Mouse (Mus musculus): Measurements from ENCODE around the gene Lama5. TPM values are rescaled to one million over a fixed set of nuclear protein-coding genes. Genes with fewer than 3 reads are reported as not detected.
"Not testable (repeated sequence)": the region's sequence is repeated elsewhere in the genome, so short reads cannot be mapped to it uniquely, and the experiment has no call there.

Lama5 gene
- polyA plus RNA-seq, 1 experiment = 7.0 TPM

DNA sequence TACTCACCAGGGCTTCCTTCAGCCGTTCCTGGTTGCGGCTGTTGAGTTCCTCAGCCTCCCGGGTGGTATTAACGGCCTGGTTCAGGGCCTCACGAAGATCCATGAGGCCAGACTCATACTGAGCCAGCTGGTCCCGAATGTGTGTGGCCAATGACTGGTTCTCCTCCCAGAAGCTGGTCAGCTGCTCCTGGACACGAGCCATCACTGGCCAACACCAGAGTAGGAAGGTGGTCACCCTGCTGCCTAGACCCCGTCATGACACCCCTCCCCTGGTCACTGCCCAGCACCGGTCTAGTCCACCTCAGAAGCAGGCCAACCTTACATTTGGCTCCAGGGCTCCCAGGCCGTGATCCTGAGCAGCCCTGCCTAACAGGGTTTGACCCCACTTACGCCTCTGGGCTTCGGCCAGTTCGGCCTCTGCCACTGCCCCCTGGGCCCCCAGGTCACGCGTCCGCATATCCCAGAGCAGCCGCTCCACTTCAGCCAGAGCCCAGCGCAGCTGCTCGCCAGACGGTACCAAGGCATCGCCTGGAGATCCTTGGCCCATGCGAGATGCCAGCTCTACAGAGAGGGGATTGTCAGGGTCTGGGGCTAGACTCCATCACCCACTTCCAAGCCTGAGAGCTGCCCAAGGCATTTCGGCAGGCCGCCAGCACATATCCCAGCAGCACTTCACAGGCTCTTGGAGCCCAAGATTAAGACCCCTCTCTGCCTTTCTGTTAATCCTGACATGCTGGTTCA, 41.5 kb downstream of the Lama5 start:
- Histone ChIP-seq H3K27ac (ENCODE audit: insufficient read depth, low read length) (no peak overlapping the region), H3K4me1 (ENCODE audit: control insufficient read depth, insufficient read depth, low read length) (peaks cover 8% of the 10 kb centered on the region), H3K4me3 (replicated peaks; ENCODE audit: insufficient read depth, low read depth, low read length) (no peak overlapping the region), H3K27me3 (ENCODE audit: control insufficient read depth, insufficient read depth, low read length) (no peaks in the 10 kb centered on the region)
- TF ChIP-seq POLR2A (IDR thresholded peaks at IDR 0.05; ENCODE audit: borderline replicate concordance, insufficient read depth, low read length) (no peak), CTCF (IDR thresholded peaks at IDR 0.05; ENCODE audit: borderline replicate concordance, insufficient read depth, low read depth, low read length) (no peak)
- DNase-seq = no peak
- WGBS = 41% methylated on average over 24 of the region's 24 CpGs

GRCm38 (mm10) chr2:180181542-180181941, 44.1 kb downstream of the Lama5 start:
- 27% methylated on average over 9 of the region's 9 CpGs for WGBS
- DNase-seq = no peak
- TF ChIP-seq POLR2A (IDR thresholded peaks at IDR 0.05; ENCODE audit: borderline replicate concordance, insufficient read depth, low read length) (no peak), CTCF (IDR thresholded peaks at IDR 0.05; ENCODE audit: borderline replicate concordance, insufficient read depth, low read depth, low read length) (no peak)
- H3K4me3 ChIP-seq (replicated peaks; ENCODE audit: insufficient read depth, low read depth, low read length) = no peak overlapping the region
- H3K27me3 ChIP-seq (ENCODE audit: control insufficient read depth, insufficient read depth, low read length) = no peaks in the 10 kb centered on the region
- H3K27ac ChIP-seq (ENCODE audit: insufficient read depth, low read length) = no peak overlapping the region
- peaks cover 8% of the 10 kb centered on the region for H3K4me1 ChIP-seq (ENCODE audit: control insufficient read depth, insufficient read depth, low read length)

DNA sequence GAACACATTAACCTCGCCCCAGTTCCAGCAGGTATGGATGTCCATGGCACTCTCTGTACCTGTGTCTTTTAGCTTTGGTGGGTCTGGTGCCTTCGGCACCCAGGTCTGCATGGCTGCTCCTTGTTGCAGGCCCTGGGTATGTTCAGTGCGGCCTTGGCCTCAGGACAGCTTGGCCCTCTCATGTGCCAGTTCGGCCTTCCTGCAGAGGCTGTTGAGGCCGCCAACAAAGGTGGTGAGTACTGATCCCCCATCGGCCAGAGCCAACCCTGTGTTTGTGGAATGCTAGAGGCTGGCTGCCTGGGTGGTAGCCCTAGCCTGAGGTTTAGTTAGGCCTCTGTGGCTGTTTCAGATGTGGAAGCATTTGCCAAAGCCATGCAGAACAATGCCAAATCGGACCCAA, 49.9 kb downstream of the Lama5 start:
- 58% methylated on average over 7 of the region's 7 CpGs for WGBS
- no peak for TF ChIP-seq POLR2A (IDR thresholded peaks at IDR 0.05; ENCODE audit: borderline replicate concordance, insufficient read depth, low read length)
- no peak for TF ChIP-seq CTCF (IDR thresholded peaks at IDR 0.05; ENCODE audit: borderline replicate concordance, insufficient read depth, low read depth, low read length)
- Histone ChIP-seq H3K4me3 (replicated peaks; ENCODE audit: insufficient read depth, low read depth, low read length) (no peak overlapping the region), H3K4me1 (ENCODE audit: control insufficient read depth, insufficient read depth, low read length) (peaks cover 21% of the 10 kb centered on the region), H3K27me3 (ENCODE audit: control insufficient read depth, insufficient read depth, low read length) (no peaks in the 10 kb centered on the region), H3K27ac (ENCODE audit: insufficient read depth, low read length) (no peak overlapping the region)
- no peak for DNase-seq

GRCm38 (mm10) chr2:180174121-180174520, 51.5 kb downstream of the Lama5 start:
- 88% methylated on average over 5 of the region's 5 CpGs for WGBS
- TF ChIP-seq CTCF (IDR thresholded peaks at IDR 0.05; ENCODE audit: borderline replicate concordance, insufficient read depth, low read depth, low read length) (no peak), POLR2A (IDR thresholded peaks at IDR 0.05; ENCODE audit: borderline replicate concordance, insufficient read depth, low read length) (no peak)
- Histone ChIP-seq H3K27ac (ENCODE audit: insufficient read depth, low read length) (no peak overlapping the region), H3K27me3 (ENCODE audit: control insufficient read depth, insufficient read depth, low read length) (no peaks in the 10 kb centered on the region), H3K4me3 (replicated peaks; ENCODE audit: insufficient read depth, low read depth, low read length) (peak overlapping the region; percentile 11), H3K4me1 (ENCODE audit: control insufficient read depth, insufficient read depth, low read length) (peaks cover 22% of the 10 kb centered on the region)
- DNase-seq = no peak

GRCm38 (mm10) chr2:180173711-180174110, 51.9 kb downstream of the Lama5 start:
- H3K4me3 ChIP-seq (replicated peaks; ENCODE audit: insufficient read depth, low read depth, low read length) = peak overlapping the region; percentile 11
- not testable (repeated sequence) for H3K27ac ChIP-seq (ENCODE audit: insufficient read depth, low read length); H3K27me3 ChIP-seq (ENCODE audit: control insufficient read depth, insufficient read depth, low read length)
- WGBS = 32% methylated on average over 8 of the region's 8 CpGs
- peak in 1 of 2 experiments; percentile 34 for DNase-seq
- H3K4me1 ChIP-seq (ENCODE audit: control insufficient read depth, insufficient read depth, low read length) = peaks cover 22% of the 10 kb centered on the region

DNA sequence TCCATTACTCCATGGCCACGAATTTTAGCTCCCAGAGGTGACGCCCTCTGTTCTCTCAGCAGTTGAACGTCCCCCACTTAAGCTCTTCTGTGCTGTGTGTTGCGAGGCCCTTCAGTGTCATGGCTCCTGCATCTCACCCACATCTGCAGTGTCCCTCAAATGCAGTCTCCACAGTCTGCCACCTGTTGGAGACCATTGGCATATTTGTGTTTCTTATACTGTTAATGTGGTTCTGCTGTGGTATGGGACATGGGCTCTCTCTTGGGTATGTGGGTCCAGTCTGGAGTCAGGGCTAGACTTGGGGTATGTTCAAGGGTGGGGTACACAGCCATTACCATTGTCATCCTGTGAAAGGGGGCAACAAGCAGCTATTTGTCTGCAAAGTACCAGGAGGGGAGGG, 52.5 kb downstream of the Lama5 start:
- no peak for DNase-seq
- WGBS = 62% methylated on average over 4 of the region's 4 CpGs
- peak overlapping the region; percentile 16 for H3K4me3 ChIP-seq (replicated peaks; ENCODE audit: insufficient read depth, low read depth, low read length)
- H3K27ac ChIP-seq (ENCODE audit: insufficient read depth, low read length) = no peak overlapping the region; the same call in 1 of the 2 replicates
- H3K27me3 ChIP-seq (ENCODE audit: control insufficient read depth, insufficient read depth, low read length) = no peaks in the 10 kb centered on the region
- peaks cover 22% of the 10 kb centered on the region for H3K4me1 ChIP-seq (ENCODE audit: control insufficient read depth, insufficient read depth, low read length)
- TF ChIP-seq POLR2A (IDR thresholded peaks at IDR 0.05; ENCODE audit: borderline replicate concordance, insufficient read depth, low read length) (no peak), CTCF (IDR thresholded peaks at IDR 0.05; ENCODE audit: borderline replicate concordance, insufficient read depth, low read depth, low read length) (no peak)

DNA sequence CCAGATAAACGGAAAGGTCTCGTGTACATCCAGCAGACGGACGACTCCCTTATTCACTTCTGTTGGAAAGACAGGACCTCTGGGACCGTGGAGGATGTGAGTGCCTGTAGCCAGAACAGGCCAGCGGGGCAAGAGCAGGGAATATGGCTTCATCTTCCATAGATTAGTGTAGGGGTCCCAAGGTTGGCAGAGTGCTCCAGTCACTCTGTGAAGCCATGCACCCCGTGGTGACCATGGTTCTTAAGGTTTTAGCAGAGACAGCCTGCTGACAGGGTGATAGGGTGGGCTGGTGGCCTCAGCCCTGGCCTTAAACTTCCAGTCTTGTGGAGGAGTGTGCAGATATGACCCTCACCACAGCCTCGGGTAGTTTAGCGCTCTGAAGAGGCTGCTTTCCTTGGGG, 53.5 kb downstream of the Lama5 start:
- Histone ChIP-seq H3K27me3 (ENCODE audit: control insufficient read depth, insufficient read depth, low read length) (no peaks in the 10 kb centered on the region), H3K4me1 (ENCODE audit: control insufficient read depth, insufficient read depth, low read length) (peaks cover 22% of the 10 kb centered on the region), H3K4me3 (replicated peaks; ENCODE audit: insufficient read depth, low read depth, low read length) (peak overlapping the region; percentile 98), H3K27ac (ENCODE audit: insufficient read depth, low read length) (0 out of 2 replicates have a peak overlapping the region, but pooled peaks have one; percentile 42)
- no peak for TF ChIP-seq CTCF (IDR thresholded peaks at IDR 0.05; ENCODE audit: borderline replicate concordance, insufficient read depth, low read depth, low read length)
- TF ChIP-seq POLR2A (IDR thresholded peaks at IDR 0.05; ENCODE audit: borderline replicate concordance, insufficient read depth, low read length) = no peak
- 3% methylated on average over 9 of the region's 9 CpGs for WGBS
- DNase-seq = no peak

- peak overlapping the region; percentile 86 for H3K27ac ChIP-seq (ENCODE audit: insufficient read depth, low read length)
- under 1% methylated on average over 80 of the region's 80 CpGs for WGBS
- no peak for DNase-seq
- TF ChIP-seq POLR2A (IDR thresholded peaks at IDR 0.05; ENCODE audit: borderline replicate concordance, insufficient read depth, low read length) = peak; percentile 61; the same call in 1 of the 2 replicates
- TF ChIP-seq CTCF (IDR thresholded peaks at IDR 0.05; ENCODE audit: borderline replicate concordance, insufficient read depth, low read depth, low read length) = no peak
- no peaks in the 10 kb centered on the region for H3K27me3 ChIP-seq (ENCODE audit: control insufficient read depth, insufficient read depth, low read length)
- H3K4me3 ChIP-seq (replicated peaks; ENCODE audit: insufficient read depth, low read depth, low read length) = peak overlapping the region; percentile 98
- H3K4me1 ChIP-seq (ENCODE audit: control insufficient read depth, insufficient read depth, low read length) = peaks cover 22% of the 10 kb centered on the region
Measured at GRCm38 (mm10) chr2:180171522-180172070, 54.1 kb downstream of the Lama5 start.
